Mouse (Mus musculus) heart, postnatal 0 days (tissue): ENCODE measurements at regions not wholly inside any gene's neighbourhood (a gene's known extent, or its start where the extent isn't known, plus 50 kb on each side); places are given as distances from the start of the nearest gene placed in this dataset.

Source experiments
- ATAC-seq: fragments of 200-750 bp; cut with Nextera tagmentation; 2 replicates; pipeline ENCODE4 v1.8.0; 2017; ENCODE audit warnings: low read depth, moderate number of reproducible peaks, moderate library complexity; ENCODE audit not compliant: insufficient read depth
- DNase-seq: peaks from one replicate; pipeline ENCODE4 v3.0.0-alpha.2; 2016; ENCODE audit warnings: low spot score
- H3K27ac ChIP-seq: fragments of 300-500 bp; sonication (generic); 2 replicates; pipeline ENCODE4 v1.5.1; 2014; ENCODE audit warnings: low read depth, mild to moderate bottlenecking
- H3K27me3 ChIP-seq: fragments of 300-500 bp; sonication (generic); 2 replicates; pipeline ENCODE4 v1.6.1; 2014; ENCODE audit warnings: low read length, mixed read lengths; ENCODE audit not compliant: control insufficient read depth, insufficient read depth
- H3K36me3 ChIP-seq: fragments of 300-500 bp; sonication (generic); replicated peaks from 2 replicates; pipeline ENCODE4 v1.6.1; 2014; ENCODE audit warnings: low read length, mixed read lengths; ENCODE audit not compliant: control insufficient read depth, insufficient read depth
- H3K4me1 ChIP-seq: fragments of 300-500 bp; sonication (generic); 2 replicates; pipeline ENCODE4 v1.6.1; 2014; ENCODE audit warnings: antibody characterized with exemption; ENCODE audit not compliant: control insufficient read depth, insufficient read depth
- H3K4me2 ChIP-seq: fragments of 300-500 bp; sonication (generic); 2 replicates; pipeline ENCODE4 v1.6.1; 2014; ENCODE audit warnings: low read depth, mild to moderate bottlenecking, low read length, moderate library complexity
- H3K4me3 ChIP-seq: fragments of 300-500 bp; sonication (generic); 2 replicates; pipeline ENCODE4 v1.5.1; 2014; ENCODE audit warnings: low read depth, low read length
- H3K9ac ChIP-seq: fragments of 300-500 bp; sonication (generic); replicated peaks from 2 replicates; pipeline ENCODE4 v1.6.1; 2014; ENCODE audit warnings: low read depth, low read length, mixed read lengths
- H3K9me3 ChIP-seq: fragments of 300-500 bp; sonication (generic); replicated peaks from 2 replicates; pipeline ENCODE4 v1.6.1; 2016; ENCODE audit warnings: low read length; ENCODE audit not compliant: control insufficient read depth
- CTCF ChIP-seq: IDR thresholded peaks from 2 replicates; pipeline ENCODE4 v1.5.1; 2016; ENCODE audit warnings: antibody characterized with exemption, control low read depth, low read depth
- EP300 ChIP-seq: IDR thresholded peaks from 2 replicates; pipeline ENCODE4 v1.6.1; 2016; ENCODE audit warnings: antibody characterized with exemption, low read depth
- WGBS: fragments of 180-500 bp; shearing (Covaris S2); extraction: QIAGEN DNeasy Blood & Tissue Kit; methylation state at CpG from one replicate; pipeline ENCODE4 v1.1.7; 2014; 5-methylcytosine and 5-hydroxymethylcytosine counted together

GRCm38 (mm10) chr3:18631601-18632000 is 683.4 kb downstream of the Cypt12 start:
- ATAC-seq = no peak
- TF ChIP-seq CTCF (no peak), EP300 (no peak)

GRCm38 (mm10) chr3:18634855-18635254 is 686.6 kb downstream of the Cypt12 start:
- Histone ChIP-seq H3K27ac (no peak overlapping the region), H3K9ac (no peak overlapping the region), H3K4me2 (no peak overlapping the region), H3K36me3 (no peaks in the 10 kb centered on the region), H3K9me3 (no peaks in the 10 kb centered on the region), H3K4me3 (no peak overlapping the region), H3K27me3 (no peaks in the 10 kb centered on the region), H3K4me1 (no peaks in the 10 kb centered on the region)
- ATAC-seq = no peak
- no peak for DNase-seq
- no peak for TF ChIP-seq CTCF
- TF ChIP-seq EP300 = no peak

More at GRCm38 (mm10) chr3:18631601-18632000, 683.4 kb downstream of the Cypt12 start:
- no peak overlapping the region for H3K27ac ChIP-seq
- WGBS = 80% methylated on average over 1 of the region's 1 CpGs
- H3K4me2 ChIP-seq = no peak overlapping the region
- no peak for DNase-seq
- H3K36me3 ChIP-seq = no peaks in the 10 kb centered on the region
- no peaks in the 10 kb centered on the region for H3K27me3 ChIP-seq
- H3K9ac ChIP-seq = no peak overlapping the region
- no peak overlapping the region for H3K4me3 ChIP-seq
- no peaks in the 10 kb centered on the region for H3K9me3 ChIP-seq
- no peaks in the 10 kb centered on the region for H3K4me1 ChIP-seq

- no peaks in the 10 kb centered on the region for H3K4me1 ChIP-seq
- H3K9ac ChIP-seq = no peak overlapping the region
- H3K4me3 ChIP-seq = no peak overlapping the region
- no peaks in the 10 kb centered on the region for H3K27me3 ChIP-seq
- no peaks in the 10 kb centered on the region for H3K36me3 ChIP-seq
- H3K9me3 ChIP-seq = no peaks in the 10 kb centered on the region
- no peak for ATAC-seq
- no peak for DNase-seq
- no peak overlapping the region for H3K27ac ChIP-seq
- no peak overlapping the region for H3K4me2 ChIP-seq
- no peak for TF ChIP-seq EP300
- no peak for TF ChIP-seq CTCF
These were observed 689.3 kb downstream of the Cypt12 start for GRCm38 (mm10) chr3:18637553-18637952.

GRCm38 (mm10) chr3:18640286-18640685 is 692.1 kb downstream of the Cypt12 start:
- Histone ChIP-seq H3K4me2 (no peak overlapping the region), H3K4me3 (no peak overlapping the region), H3K27ac (no peak overlapping the region), H3K4me1 (no peaks in the 10 kb centered on the region), H3K9ac (no peak overlapping the region), H3K36me3 (no peaks in the 10 kb centered on the region), H3K27me3 (no peaks in the 10 kb centered on the region), H3K9me3 (no peaks in the 10 kb centered on the region)
- ATAC-seq (no peak), DNase-seq (no peak)
- WGBS = 78% methylated on average over 5 of the region's 5 CpGs
- TF ChIP-seq EP300 = no peak

GRCm38 (mm10) chr3:18641688-18642087 is 693.5 kb downstream of the Cypt12 start:
- H3K27ac ChIP-seq = no peak overlapping the region
- ATAC-seq (no peak), DNase-seq (no peak)
- no peaks in the 10 kb centered on the region for H3K27me3 ChIP-seq
- H3K4me1 ChIP-seq = no peaks in the 10 kb centered on the region
- no peaks in the 10 kb centered on the region for H3K36me3 ChIP-seq
- TF ChIP-seq EP300 (no peak), CTCF (no peak)
- no peaks in the 10 kb centered on the region for H3K9me3 ChIP-seq
- H3K4me2 ChIP-seq = no peak overlapping the region
- H3K9ac ChIP-seq = no peak overlapping the region
- 63% methylated on average over 1 of the region's 1 CpGs for WGBS
- no peak overlapping the region for H3K4me3 ChIP-seq

- no peaks in the 10 kb centered on the region for H3K4me1 ChIP-seq
- H3K27ac ChIP-seq = no peak overlapping the region
- H3K27me3 ChIP-seq = no peaks in the 10 kb centered on the region
- DNase-seq (no peak), ATAC-seq (no peak)
- H3K4me3 ChIP-seq = no peak overlapping the region
- no peak overlapping the region for H3K9ac ChIP-seq
- no peaks in the 10 kb centered on the region for H3K36me3 ChIP-seq
- no peak for TF ChIP-seq EP300
- no peak for TF ChIP-seq CTCF
- H3K4me2 ChIP-seq = no peak overlapping the region
- WGBS = 39% methylated on average over 4 of the region's 4 CpGs
- no peaks in the 10 kb centered on the region for H3K9me3 ChIP-seq
These were observed 695.3 kb downstream of the Cypt12 start for GRCm38 (mm10) chr3:18643408-18644035.
